ENCODE assay signal across 9 mouse cellular contexts in the genomic region with DNA sequence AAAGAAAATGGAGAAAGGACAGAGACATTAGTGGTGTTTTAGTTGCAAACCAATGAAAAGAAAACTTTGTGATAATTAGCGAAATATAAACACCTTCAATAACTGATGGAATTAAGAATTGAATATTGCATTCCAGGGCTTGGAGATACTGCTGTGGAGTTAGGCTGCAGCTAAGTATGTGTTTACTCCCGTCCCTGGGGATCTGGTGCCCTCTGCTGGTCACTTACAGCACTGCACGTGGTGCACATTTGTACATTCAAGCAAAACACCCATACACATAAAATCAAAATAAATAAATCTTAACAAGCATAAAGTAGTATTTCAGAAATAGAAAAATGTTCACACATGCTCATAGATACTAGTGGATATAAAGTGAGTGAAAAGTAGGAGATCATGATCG.
DNase-seq lines count a peak whose midpoint lies in the region; ATAC-seq and TF ChIP-seq lines count a peak whose summit lies in the region.
"Had no signal": no experiment of that assay in that cellular context is flagged by ENCODE, and none has a peak within 500 bp of the region (broad histone marks: within the 10 kb centered on the region; RNA-seq: fewer than 3 reads in every experiment).

No protein-coding gene starts in this region.

- H3K4me1 ChIP-seq in liver, postnatal 0 days (ENCODE audit: insufficient read depth) = no peaks in the 10 kb centered on the region
- H3K4me1 ChIP-seq in neural tube, embryonic 14.5 days (ENCODE audit: control insufficient read depth, insufficient read depth, low read length) = no peaks in the 10 kb centered on the region

- no peak for TF ChIP-seq EP300 in liver, postnatal 0 days (IDR thresholded peaks at IDR 0.05; ENCODE audit: low read depth)

- 18% methylated on average over 4 of the region's 4 CpGs for WGBS in liver, postnatal 0 days (ENCODE audit: insufficient replicate concordance)
- 19% methylated on average over 4 of the region's 4 CpGs for WGBS in neural tube, embryonic 14.5 days

- no peak overlapping the region for H3K4me2 ChIP-seq in liver, postnatal 0 days (ENCODE audit: low read depth, low read length)
- H3K4me2 ChIP-seq in neural tube, embryonic 14.5 days (ENCODE audit: low read depth, low read length) = no peak overlapping the region

- intact Hi-C loops in gastrocnemius, postnatal 14 days (cut with DNase I; ENCODE audit: low total_unique reads) = no loop called here

- no peak overlapping the region for H3K4me3 ChIP-seq in liver, postnatal 0 days (ENCODE audit: low read depth, low read length)
- H3K4me3 ChIP-seq in neural tube, embryonic 14.5 days (ENCODE audit: low read depth, low read length) = no peak overlapping the region
- H3K4me3 ChIP-seq: erythroblast, embryonic 14.5 days had no signal

- ATAC-seq in activated CD4-positive, CD25-positive, alpha-beta regulatory T cell, adult 4 months = peak; percentile 83
- ATAC-seq in liver, postnatal 0 days = 0 out of 2 replicates have a peak, but pooled peaks have one; percentile 43
- ATAC-seq in neural tube, embryonic 14.5 days (ENCODE audit: low read depth) = peak; percentile 84; the same call in 1 of the 2 replicates

- H3K27ac ChIP-seq in liver, postnatal 0 days (ENCODE audit: low read depth) = no peak overlapping the region
- H3K27ac ChIP-seq in neural tube, embryonic 14.5 days (ENCODE audit: low read depth, low read length) = no peak overlapping the region

- no peaks in the 10 kb centered on the region for H3K27me3 ChIP-seq in liver, postnatal 0 days (ENCODE audit: insufficient read depth, low read length)
- no peaks in the 10 kb centered on the region for H3K27me3 ChIP-seq in neural tube, embryonic 14.5 days (ENCODE audit: control insufficient read depth, insufficient read depth, low read length)

- no peak overlapping the region for H3K9ac ChIP-seq in liver, postnatal 0 days (replicated peaks)
- H3K9ac ChIP-seq in neural tube, embryonic 14.5 days (replicated peaks; ENCODE audit: low read depth, low read length) = no peak overlapping the region

- H3K36me3 ChIP-seq in liver, postnatal 0 days (replicated peaks; ENCODE audit: insufficient read depth, low read length) = no peaks in the 10 kb centered on the region
- no peaks in the 10 kb centered on the region for H3K36me3 ChIP-seq in neural tube, embryonic 14.5 days (ENCODE audit: control insufficient read depth, insufficient read depth, low read length)

- DNase-seq in 416B (ENCODE audit: low read depth) = peak; percentile 67
- DNase-seq in cerebellum, postnatal 4 days (ENCODE audit: low spot score in 2 of 2) = peak; percentile 71 to 82
- DNase-seq in gastrocnemius, postnatal 14 days = peak; percentile 68
- peak; percentile 72 to 85 for DNase-seq in kidney, postnatal 25 days
- DNase-seq in liver, postnatal 0 days = peak; percentile 80
- DNase-seq in testis, postnatal 14 days (ENCODE audit: low spot score) = peak; percentile 47

- TF ChIP-seq CTCF in liver, postnatal 0 days (IDR thresholded peaks at IDR 0.05; ENCODE audit: low read depth) = peak; percentile 95

- no peaks in the 10 kb centered on the region for H3K9me3 ChIP-seq in liver, postnatal 0 days (ENCODE audit: low read length)
- no peaks in the 10 kb centered on the region for H3K9me3 ChIP-seq in neural tube, embryonic 14.5 days (ENCODE audit: control insufficient read depth, low read length)
